Mouse (Mus musculus) MEL (cell line): ENCODE measurements around the gene Hnrnpk. TPM values are rescaled to one million over a fixed set of nuclear protein-coding genes. Genes with fewer than 3 reads are reported as not detected.
"Not testable (repeated sequence)": the region's sequence is repeated elsewhere in the genome, so short reads cannot be mapped to it uniquely, and the experiment has no call there.

ENCODE experiments used
- DNase-seq: peaks from one replicate; pipeline ENCODE4 v3.0.0; 2011; ENCODE audit warnings: low read depth, low spot score
- H3K27ac ChIP-seq: 2 replicates; pipeline ENCODE4 v1.5.1; 2012; ENCODE audit warnings: low read depth, mild to moderate bottlenecking, control low read depth, low read length, moderate library complexity; ENCODE audit not compliant: control insufficient read depth
- H3K27me3 ChIP-seq, 2 experiments: fragments of 150-350 bp in 1 of 2; sonication (generic) in 1 of 2; 2 replicates each; pipeline ENCODE4 v1.6.1; 2012; ENCODE audit warnings: low read length in 2 of 2, mild to moderate bottlenecking in 2 of 2, improper control_type of control experiment in 1 of 2, moderate library complexity in 1 of 2; ENCODE audit not compliant: insufficient read depth in 2 of 2, control insufficient read depth in 1 of 2
- H3K36me3 ChIP-seq, 2 experiments: 2 replicates each; pipeline ENCODE4 v1.6.1; 2012 to 2014; ENCODE audit warnings: low read length in 2 of 2, improper control_type of control experiment in 1 of 2, inconsistent platforms in 1 of 2, mild to moderate bottlenecking in 1 of 2; ENCODE audit not compliant: insufficient read depth in 2 of 2, control insufficient read depth in 1 of 2
- H3K4me1 ChIP-seq, 2 experiments: fragments of 150-350 bp in 1 of 2; sonication (generic) in 1 of 2; 2 replicates each; pipeline ENCODE4 v1.6.1; 2012; ENCODE audit warnings: low read length in 2 of 2, improper control_type of control experiment in 1 of 2, mild to moderate bottlenecking in 1 of 2; ENCODE audit not compliant: insufficient read depth in 2 of 2, control insufficient read depth in 1 of 2
- H3K4me3 ChIP-seq, 2 experiments: fragments of 150-350 bp in 1 of 2; sonication (generic) in 1 of 2; 2 replicates each; pipeline ENCODE4 v1.5.1; 2012; ENCODE audit warnings: low read depth in 2 of 2, low read length in 2 of 2, mild to moderate bottlenecking in 2 of 2, moderate library complexity in 2 of 2, control low read depth in 1 of 2, improper control_type of control experiment in 1 of 2; ENCODE audit not compliant: control insufficient read depth in 1 of 2, insufficient read depth in 1 of 2
- H3K79me2 ChIP-seq: 2 replicates; pipeline ENCODE4 v1.6.1; 2012; ENCODE audit warnings: mild to moderate bottlenecking, low read length, moderate library complexity; ENCODE audit not compliant: control insufficient read depth, poor library complexity, insufficient read depth
- H3K9ac ChIP-seq: 2 replicates; pipeline ENCODE4 v1.6.1; 2012; ENCODE audit warnings: low read depth, mild to moderate bottlenecking, control low read depth, low read length, moderate library complexity; ENCODE audit not compliant: control insufficient read depth, poor library complexity, severe bottlenecking
- H3K9me3 ChIP-seq: fragments of 150-350 bp; sonication (generic); replicated peaks from 2 replicates; pipeline ENCODE4 v1.6.1; 2012; ENCODE audit warnings: mild to moderate bottlenecking, low read length, improper control_type of control experiment, moderate library complexity; ENCODE audit not compliant: insufficient read depth
- BHLHE40 ChIP-seq: IDR thresholded peaks from 2 replicates; pipeline ENCODE4 v1.6.1; 2012; ENCODE audit warnings: low read depth, mild to moderate bottlenecking, inconsistent platforms, low read length, improper control_type of control experiment, borderline replicate concordance
- CHD2 ChIP-seq: IDR thresholded peaks from 2 replicates; pipeline ENCODE4 v1.6.1; 2011; ENCODE audit warnings: low read length, improper control_type of control experiment
- CTCF ChIP-seq, 3 experiments: IDR thresholded peaks in 2 of 3; conservative IDR thresholded peaks in 1 of 3; 2 replicates each; pipeline ENCODE4 v1.5.1; 2011 to 2012; ENCODE audit warnings: low read length in 3 of 3, low read depth in 2 of 3, mild to moderate bottlenecking in 2 of 3, improper control_type of control experiment in 1 of 3, inconsistent platforms in 1 of 3, mixed read lengths in 1 of 3, moderate library complexity in 1 of 3; ENCODE audit not compliant: control insufficient read depth in 1 of 3, insufficient read depth in 1 of 3, poor library complexity in 1 of 3, severe bottlenecking in 1 of 3
- E2F4 ChIP-seq: IDR thresholded peaks from 2 replicates; pipeline ENCODE4 v1.6.1; 2011; ENCODE audit warnings: low read depth, low read length, improper control_type of control experiment, borderline replicate concordance
- EP300 ChIP-seq, 2 experiments: IDR thresholded peaks; 2 replicates each; pipeline ENCODE4 v1.6.1; 2011; ENCODE audit warnings: improper control_type of control experiment in 2 of 2, low read length in 2 of 2, low read depth in 1 of 2, mild to moderate bottlenecking in 1 of 2
- ETS1 ChIP-seq: IDR thresholded peaks from 2 replicates; pipeline ENCODE4 v1.6.1; 2012; ENCODE audit warnings: low read depth, mild to moderate bottlenecking, inconsistent platforms, low read length, improper control_type of control experiment, moderate library complexity
- GATA1 ChIP-seq: IDR thresholded peaks from 2 replicates; pipeline ENCODE4 v1.6.1; 2011; ENCODE audit warnings: low read depth, low read length, improper control_type of control experiment
- JUND ChIP-seq: IDR thresholded peaks from 2 replicates; pipeline ENCODE4 v1.6.1; 2011; ENCODE audit warnings: low read depth, mild to moderate bottlenecking, improper control_type of control experiment, low read length
- KAT2A ChIP-seq: conservative IDR thresholded peaks from 2 replicates; pipeline ENCODE4 v1.6.1; 2012; ENCODE audit warnings: low read depth, low read length, improper control_type of control experiment, inconsistent platforms
- MAX ChIP-seq: IDR thresholded peaks from 2 replicates; pipeline ENCODE4 v1.6.1; 2011; ENCODE audit warnings: low read length, improper control_type of control experiment
- MXI1 ChIP-seq: IDR thresholded peaks from 2 replicates; pipeline ENCODE4 v1.6.1; 2011; ENCODE audit warnings: mild to moderate bottlenecking, low read depth, low read length, improper control_type of control experiment
- MYB ChIP-seq: IDR thresholded peaks from 2 replicates; pipeline ENCODE4 v1.6.1; 2011; ENCODE audit warnings: mild to moderate bottlenecking, low read depth, low read length, improper control_type of control experiment
- NRF1 ChIP-seq: IDR thresholded peaks from 2 replicates; pipeline ENCODE4 v1.6.1; 2014; ENCODE audit warnings: low read depth, mild to moderate bottlenecking, inconsistent platforms, low read length, improper control_type of control experiment, moderate library complexity; ENCODE audit not compliant: poor library complexity, insufficient read depth, severe bottlenecking
- POLR2AphosphoS5 ChIP-seq: IDR thresholded peaks from 2 replicates; pipeline ENCODE4 v1.6.1; 2012; ENCODE audit warnings: low read depth, borderline replicate concordance, mild to moderate bottlenecking, inconsistent platforms, low read length, moderate library complexity, mixed read lengths
- RAD21 ChIP-seq: IDR thresholded peaks from 2 replicates; pipeline ENCODE4 v1.6.1; 2011; ENCODE audit warnings: mild to moderate bottlenecking, low read depth, low read length, improper control_type of control experiment
- RCOR1 ChIP-seq: IDR thresholded peaks from 2 replicates; pipeline ENCODE4 v1.6.1; 2012; ENCODE audit warnings: low read depth, mild to moderate bottlenecking, inconsistent platforms, low read length, improper control_type of control experiment
- SIN3A ChIP-seq: IDR thresholded peaks from 2 replicates; pipeline ENCODE4 v1.6.1; 2012; ENCODE audit warnings: low read length, improper control_type of control experiment, inconsistent platforms
- TAL1 ChIP-seq: IDR thresholded peaks from 2 replicates; pipeline ENCODE4 v1.6.1; 2012; ENCODE audit warnings: mild to moderate bottlenecking, inconsistent platforms, low read length, moderate library complexity, mixed read lengths
- TCF12 ChIP-seq: IDR thresholded peaks from 2 replicates; pipeline ENCODE4 v1.6.1; 2014; ENCODE audit warnings: low read depth, mild to moderate bottlenecking, inconsistent platforms, low read length, improper control_type of control experiment, moderate library complexity
- USF1 ChIP-seq: IDR thresholded peaks from 2 replicates; pipeline ENCODE4 v1.6.1; 2014; ENCODE audit warnings: low read depth, mild to moderate bottlenecking, inconsistent platforms, low read length, improper control_type of control experiment, moderate library complexity
- ZC3H11A ChIP-seq: IDR thresholded peaks from 2 replicates; pipeline ENCODE4 v1.6.1; 2012; ENCODE audit warnings: low read depth, mild to moderate bottlenecking, inconsistent platforms, low read length, improper control_type of control experiment
- polyA plus RNA-seq, 2 experiments: library from polyadenylated mRNA; stranded (reverse) in 1 of 2; unstranded in 1 of 2; fragments of >175 nt in 1 of 2; fragments of >200 nt in 1 of 2; gene quantifications; 2 replicates each; pipeline versions ENCODE4 v1.2.1 to v1.2.4; 2012; ENCODE audit warnings: low replicate concordance in 2 of 2, low read depth in 1 of 2; ENCODE audit not compliant: insufficient read length in 2 of 2, insufficient read depth in 1 of 2, missing spikeins in 1 of 2
- total RNA-seq: library from RNA; depleted of rRNA; stranded (reverse); fragments of 300-350 nt; gene quantifications from 2 replicates; pipeline ENCODE4 v1.2.3, GENCODE M21; 2012

The Hnrnpk gene
- total and polyA plus RNA-seq, 3 experiments: 542 to 1,739 (median 1,502) TPM

DNA sequence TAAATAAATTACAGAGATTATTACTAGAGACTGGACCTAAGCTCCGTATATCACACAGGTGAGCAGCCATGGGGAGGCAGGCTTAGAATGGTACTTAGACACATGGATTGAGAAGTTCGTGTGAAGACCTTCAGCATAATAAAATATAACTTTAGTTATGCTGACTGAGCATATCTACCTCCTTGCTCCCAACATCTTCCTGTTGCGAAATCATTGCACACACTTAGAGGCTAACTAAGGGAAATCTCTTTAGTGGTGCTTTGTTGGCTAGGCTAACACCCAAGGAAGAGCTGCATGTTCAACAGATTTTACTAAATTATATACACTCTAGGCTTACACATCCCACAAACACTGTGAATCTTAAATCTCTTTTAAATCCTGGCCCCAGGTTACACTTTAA, 36.8 kb downstream of the Hnrnpk start:
- no peak for TF ChIP-seq CTCF (IDR thresholded peaks at IDR 0.05 in 2 of 3, conservative IDR thresholded peaks at IDR 0.05 in 1 of 3; ENCODE audit: control insufficient read depth in 1 of 3, insufficient read depth in 1 of 3, low read depth in 2 of 3, low read length in 3 of 3, poor library complexity in 1 of 3, severe bottlenecking in 1 of 3)
- TF ChIP-seq USF1: no peak
- TF ChIP-seq MAX: no peak
- no peak for TF ChIP-seq RCOR1
- TF ChIP-seq E2F4: no peak
- TF ChIP-seq KAT2A: no peak
- no peak for TF ChIP-seq GATA1
- TF ChIP-seq MYB: no peak
- TF ChIP-seq MXI1: no peak
- no peak for TF ChIP-seq ZC3H11A
- TF ChIP-seq CHD2: no peak
- no peak overlapping the region for H3K27ac ChIP-seq
- no peaks in the 10 kb centered on the region for H3K36me3 ChIP-seq
- H3K9me3 ChIP-seq: no peaks in the 10 kb centered on the region
- peaks cover 10 to 13% of the 10 kb centered on the region in 2 experiments; a peak in 3 of 4 replicates for H3K4me1 ChIP-seq
- no peak for DNase-seq
- H3K27me3 ChIP-seq: no peaks in the 10 kb centered on the region
- H3K79me2 ChIP-seq: no peaks in the 10 kb centered on the region
- no peak overlapping the region for H3K4me3 ChIP-seq
- H3K9ac ChIP-seq: no peak overlapping the region

DNA sequence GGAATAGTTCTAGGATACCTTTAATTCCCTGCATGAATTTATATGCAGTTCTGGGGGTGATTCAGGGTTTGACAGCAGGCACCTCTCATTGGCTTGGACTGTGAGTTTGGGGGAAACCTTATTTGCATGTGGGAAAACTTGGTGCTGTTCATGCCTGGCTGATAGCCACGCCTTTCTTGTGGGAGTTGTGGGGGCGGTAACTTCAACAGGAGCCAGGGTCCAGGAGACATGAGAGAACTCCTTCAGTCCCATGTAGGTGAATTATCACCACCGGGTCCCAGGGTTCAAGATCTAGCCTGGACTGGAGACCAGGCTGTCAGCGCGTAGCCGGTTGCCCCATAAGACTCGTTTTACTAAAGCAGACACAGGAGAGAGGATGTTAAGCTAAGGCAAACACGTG, 38.0 kb downstream of the Hnrnpk start:
- H3K4me3 ChIP-seq, H3K36me3 ChIP-seq, H3K9me3 ChIP-seq, H3K9ac ChIP-seq, H3K79me2 ChIP-seq, H3K27ac ChIP-seq, H3K27me3 ChIP-seq, DNase-seq: not testable (repeated sequence)
- peaks cover 10 to 13% of the 10 kb centered on the region in 2 experiments; a peak in 3 of 4 replicates for H3K4me1 ChIP-seq

DNA sequence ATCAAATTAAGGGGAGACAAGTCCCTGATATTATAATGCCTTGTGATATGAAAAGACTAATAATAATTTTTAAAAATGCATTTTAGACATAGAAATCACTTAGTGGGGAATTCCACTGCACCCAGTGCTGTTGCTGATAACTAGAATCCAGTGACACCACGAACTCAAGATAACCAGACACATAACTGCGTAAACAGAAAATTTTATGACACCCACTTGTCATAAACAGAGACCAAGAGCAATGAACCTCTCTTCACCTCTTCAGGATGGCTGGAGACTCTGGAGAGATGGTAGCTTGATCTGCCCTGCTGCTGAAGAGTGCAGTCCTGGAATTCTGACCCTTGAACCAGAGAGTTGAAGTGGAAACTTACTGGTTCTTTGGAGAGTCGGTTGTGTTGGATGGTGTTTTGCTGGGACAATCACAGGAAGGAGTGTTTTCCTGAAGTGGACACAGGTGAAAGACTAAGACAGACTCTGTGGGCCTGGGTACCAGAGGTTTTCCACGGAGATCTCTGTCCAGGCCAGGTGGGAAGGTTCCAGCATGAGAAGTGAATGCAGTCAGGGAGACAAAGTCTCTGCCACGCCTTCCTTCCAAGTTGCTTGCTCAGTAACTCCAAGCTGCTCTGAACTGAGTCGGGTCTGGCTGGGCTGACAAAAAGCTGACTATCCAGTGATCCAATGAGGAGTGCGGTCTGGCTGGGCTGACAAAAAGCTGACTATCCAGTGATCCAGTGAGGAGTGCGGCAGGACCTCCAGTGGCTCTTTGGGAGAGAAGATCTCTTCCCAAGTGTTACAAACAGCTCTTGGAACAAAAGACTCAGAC, 38.6 kb downstream of the Hnrnpk start:
- H3K27me3 ChIP-seq: no peaks in the 10 kb centered on the region
- peaks cover 10 to 13% of the 10 kb centered on the region in 2 experiments; a peak in 3 of 4 replicates for H3K4me1 ChIP-seq
- DNase-seq: peak; percentile 41
- H3K4me3 ChIP-seq: 0 out of 4 replicates have a peak overlapping the region, but pooled peaks of 1 of the 2 experiments have one; percentile 3
- no peaks in the 10 kb centered on the region for H3K36me3 ChIP-seq
- no peak overlapping the region for H3K9ac ChIP-seq
- H3K9me3 ChIP-seq: no peaks in the 10 kb centered on the region
- no peaks in the 10 kb centered on the region for H3K79me2 ChIP-seq
- TF ChIP-seq USF1 (no peak), SIN3A (peak; percentile 45), POLR2AphosphoS5 (no peak), MAX (no peak), RAD21 (no peak), TCF12 (peak; percentile 57; the same call in 1 of the 2 replicates), ETS1 (peak; percentile 46; the same call in 1 of the 2 replicates), BHLHE40 (no peak), EP300 (IDR thresholded peaks at IDR 0.05; ENCODE audit: low read depth in 1 of 2, low read length in 2 of 2) (peak; percentile 55 to 67), NRF1 (no peak), JUND (no peak), TAL1 (0 out of 2 replicates have a peak, but pooled peaks have one; percentile 8), GATA1 (peak; percentile 57), MYB (0 out of 2 replicates have a peak, but pooled peaks have one; percentile 12)
- H3K27ac ChIP-seq: no peak overlapping the region
